Mouse (Mus musculus): ENCODE measurements around the gene Sart1.

DNA sequence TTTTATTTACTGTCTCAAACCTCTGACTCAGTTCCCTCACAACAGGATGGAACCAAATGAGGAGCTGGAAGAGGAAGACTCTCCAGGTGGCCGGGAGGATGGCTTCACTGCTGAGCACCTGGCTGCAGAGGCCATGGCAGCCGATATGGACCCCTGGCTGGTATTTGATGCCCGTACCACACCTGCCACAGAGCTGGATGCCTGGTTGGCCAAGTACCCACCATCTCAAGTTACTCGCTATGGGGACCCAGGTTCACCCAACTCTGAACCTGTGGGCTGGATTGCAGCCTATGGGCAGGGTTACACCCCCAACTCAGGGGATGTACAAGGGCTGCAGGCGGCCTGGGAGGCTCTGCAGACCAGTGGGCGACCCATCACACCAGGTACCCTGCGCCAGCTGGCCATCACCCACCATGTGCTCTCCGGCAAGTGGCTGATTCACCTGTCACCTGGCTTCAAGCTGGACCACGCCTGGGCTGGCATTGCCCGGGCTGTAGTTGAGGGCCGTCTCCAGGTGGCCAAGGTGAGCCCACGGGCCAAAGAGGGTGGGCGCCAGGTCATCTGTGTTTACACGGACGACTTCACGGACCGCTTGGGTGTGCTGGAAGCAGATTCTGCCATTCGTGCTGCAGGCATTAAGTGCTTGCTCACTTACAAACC is 37.5 kb upstream of the Sart1 start:
- TF ChIP-seq EP300 (IDR thresholded peaks at IDR 0.05; ENCODE audit: low read length) (no peak), POLR2A (IDR thresholded peaks at IDR 0.05; ENCODE audit: low read depth, low read length) (no peak), ZC3H11A (IDR thresholded peaks at IDR 0.05; ENCODE audit: low read depth, low read length) (no peak), MYC (IDR thresholded peaks at IDR 0.05; ENCODE audit: low read depth, low read length) (no peak), MEF2A (IDR thresholded peaks at IDR 0.05; ENCODE audit: borderline replicate concordance, low read depth, low read length) (0 out of 2 replicates have a peak, but pooled peaks have one; percentile 5), CTCF (conservative IDR thresholded peaks at IDR 0.05 in 1 of 2, IDR thresholded peaks at IDR 0.05 in 1 of 2; ENCODE audit: low read depth in 2 of 2, low read length in 2 of 2) (no peak), RCOR1 (conservative IDR thresholded peaks at IDR 0.05; ENCODE audit: low read depth, low read length) (no peak), MAFK (IDR thresholded peaks at IDR 0.05; ENCODE audit: insufficient replicate concordance, low read length) (no peak), ZNF384 (IDR thresholded peaks at IDR 0.05; ENCODE audit: low read depth, low read length) (no peak)
